Mouse (Mus musculus): ENCODE data around the gene Arhgap27.
"Not testable (repeated sequence)": the region's sequence is repeated elsewhere in the genome, so short reads cannot be mapped to it uniquely, and the experiment has no call there.

Gene Arhgap27

DNA sequence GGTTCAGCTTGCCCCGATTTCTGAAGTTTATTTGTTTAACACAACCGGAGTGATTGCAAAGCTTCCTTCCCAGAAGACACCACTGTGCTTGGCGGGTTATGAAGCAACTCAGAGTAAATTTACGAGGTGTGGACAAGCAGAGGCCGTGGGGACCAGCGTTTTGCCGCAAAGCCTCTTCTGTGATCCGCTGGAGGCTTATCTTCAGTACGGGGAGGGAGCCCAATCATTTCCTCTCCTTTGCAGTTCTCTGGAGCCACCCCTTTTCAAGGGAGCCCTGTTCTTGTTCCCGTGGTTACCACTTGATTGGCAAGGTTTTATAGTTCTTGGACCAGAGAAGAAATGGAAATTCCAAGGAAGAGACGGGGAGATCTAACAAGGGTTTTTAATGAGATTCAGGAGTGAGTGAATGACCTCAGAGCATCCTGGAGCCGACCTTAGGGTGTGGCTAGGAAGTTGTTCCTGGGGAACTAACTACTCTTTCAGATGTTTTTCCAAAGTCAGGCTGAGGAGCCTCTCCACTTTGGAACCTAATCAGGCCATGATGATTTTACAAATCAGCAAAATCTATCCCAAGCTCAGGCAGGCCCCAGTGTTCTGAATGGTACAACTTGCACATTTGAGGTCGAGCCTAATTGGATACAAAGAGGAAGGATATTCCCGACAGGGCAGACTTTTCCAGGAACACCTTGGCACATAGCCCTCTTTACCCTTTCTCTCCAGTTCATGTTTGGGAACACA, 71.2 kb downstream of the Arhgap27 start:
- peak; percentile 51 for DNase-seq (ENCODE audit: low spot score)

DNA sequence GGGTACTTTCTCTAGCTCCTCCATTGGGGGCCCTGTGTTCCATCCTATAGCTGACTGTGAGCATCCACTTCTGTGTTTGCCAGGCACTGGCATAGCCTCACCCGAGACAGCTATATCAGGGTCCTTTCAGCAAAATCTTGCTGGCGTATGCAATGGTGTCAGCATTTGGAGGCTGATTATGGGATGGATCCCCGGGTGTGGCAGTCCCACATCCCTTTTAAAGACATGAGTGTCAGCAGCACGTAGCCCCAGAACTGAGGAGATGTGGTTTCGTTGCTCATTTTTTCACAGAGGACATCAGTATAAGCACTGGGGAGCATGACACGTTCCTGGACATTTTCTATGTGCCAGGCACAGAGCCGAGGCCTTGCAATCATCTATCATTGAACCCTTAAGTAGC, 72.7 kb downstream of the Arhgap27 start:
- DNase-seq (ENCODE audit: low spot score) = not testable (repeated sequence)

DNA sequence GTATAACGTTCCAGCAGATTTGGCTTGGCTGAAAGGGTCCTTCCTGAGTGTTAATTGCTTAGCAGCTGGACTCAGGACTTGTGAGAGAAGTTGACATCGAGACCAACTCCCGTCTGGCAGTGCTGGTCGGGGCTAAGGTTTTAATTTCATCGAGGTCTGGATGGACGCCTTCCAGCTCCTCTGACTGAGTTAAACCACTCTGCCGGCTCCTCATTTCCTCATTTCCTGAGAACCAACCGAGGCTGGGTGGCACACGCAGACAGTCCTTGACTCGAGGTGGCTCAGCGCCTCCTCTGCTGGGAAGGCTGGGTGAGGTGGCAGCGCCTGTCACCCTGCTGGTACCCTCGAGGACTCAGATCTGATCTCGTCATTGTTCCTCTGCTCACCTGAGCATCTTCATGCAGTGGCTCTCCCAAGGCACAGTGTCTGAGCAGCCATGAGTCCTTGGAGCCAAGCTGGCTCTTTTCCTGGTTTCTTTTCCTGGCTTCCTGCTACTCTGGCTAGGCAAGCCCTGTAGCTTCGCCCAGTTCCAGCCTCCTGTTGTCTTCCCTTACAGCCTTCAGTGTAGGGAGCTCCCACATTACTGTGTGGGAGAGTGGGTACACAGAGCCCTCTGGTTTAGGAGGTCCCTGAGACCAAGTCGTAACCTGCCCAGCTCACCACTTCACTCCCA, 75.1 kb downstream of the Arhgap27 start:
- DNase-seq (ENCODE audit: low spot score) = no peak

DNA sequence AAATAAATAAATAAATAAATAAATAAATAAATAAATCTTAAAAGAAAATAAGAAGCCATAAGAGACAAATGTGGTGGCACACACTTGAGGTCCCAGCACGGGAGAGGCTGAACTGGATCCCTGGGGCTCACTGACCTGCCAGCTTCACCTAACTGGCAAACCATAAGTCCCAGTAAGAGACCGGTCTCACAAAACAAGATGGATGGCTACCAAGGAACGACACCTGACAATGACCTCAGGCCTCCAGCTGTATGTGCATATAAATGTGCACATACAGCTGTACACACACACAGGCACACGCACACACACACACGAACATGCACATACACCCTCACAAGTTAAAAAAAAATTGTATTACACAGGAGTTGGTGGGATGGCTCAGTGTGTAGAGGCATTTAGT, 76.6 kb downstream of the Arhgap27 start:
- DNase-seq (ENCODE audit: low spot score) = no peak

DNA sequence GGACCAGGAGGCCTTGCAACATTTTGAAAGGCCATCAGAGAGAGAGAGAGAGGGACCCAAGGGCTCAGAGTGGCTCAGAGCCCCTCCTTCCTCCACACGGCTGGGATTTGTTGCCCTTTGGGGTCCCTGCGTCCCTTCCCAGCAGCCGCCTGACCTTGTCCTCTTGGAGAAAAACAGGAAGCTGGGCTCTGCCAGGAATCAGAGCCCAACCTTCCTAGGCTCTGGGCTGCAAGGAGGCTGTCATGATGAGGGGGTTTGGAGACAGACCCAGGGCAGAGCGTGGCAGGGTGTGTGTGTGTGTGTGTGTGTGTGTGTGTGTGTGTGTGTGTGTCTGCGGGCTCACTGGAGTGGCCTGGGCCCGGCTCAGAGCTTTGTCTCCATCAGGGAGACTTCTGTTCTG, 77.5 kb downstream of the Arhgap27 start:
- DNase-seq (ENCODE audit: low spot score) = peak; percentile 33

DNA sequence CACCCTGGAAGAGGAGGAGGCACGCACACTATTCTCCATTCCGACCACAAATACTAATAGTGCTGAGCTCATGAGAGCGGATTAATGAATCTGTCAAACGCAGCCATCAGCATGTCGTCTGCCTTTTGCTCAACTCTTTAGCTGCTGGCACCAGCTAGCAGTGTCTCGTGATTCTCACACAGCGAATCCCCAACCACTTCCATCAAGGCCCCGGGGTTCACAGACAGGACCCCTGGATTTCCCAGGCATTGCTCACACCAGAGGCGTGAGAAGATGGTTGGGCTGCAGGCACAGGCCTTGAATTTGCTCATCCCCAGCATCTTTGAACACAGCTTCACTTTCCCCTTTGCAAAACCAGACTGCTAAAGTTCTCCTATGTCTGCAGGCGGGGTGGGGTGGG, 78.2 kb downstream of the Arhgap27 start:
- no peak for DNase-seq (ENCODE audit: low spot score)

DNA sequence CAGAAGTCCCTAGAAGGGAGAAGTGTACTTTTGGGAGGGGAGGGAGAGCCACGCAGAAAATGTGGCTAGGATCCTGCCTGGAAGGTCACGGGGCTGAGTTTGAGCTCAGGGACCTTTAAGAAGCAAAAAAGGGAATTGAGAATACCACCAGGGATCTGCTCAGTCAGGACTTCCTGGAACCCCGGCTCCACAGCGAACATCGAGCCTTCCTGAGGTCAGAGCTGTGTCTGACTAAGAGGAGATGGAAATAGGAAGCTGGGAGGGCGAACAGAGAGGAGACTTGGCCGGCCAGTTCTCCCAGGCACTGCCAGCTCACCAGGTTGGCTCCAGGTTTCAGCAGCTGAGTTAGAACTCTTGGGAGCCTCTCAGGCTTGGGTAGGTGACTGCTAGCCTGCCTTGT, 81.7 kb downstream of the Arhgap27 start:
- no peak for DNase-seq (ENCODE audit: low spot score)
